Mouse (Mus musculus): ENCODE data around the gene Frmd4b. TPM values are rescaled to one million over a fixed set of nuclear protein-coding genes. Genes with fewer than 3 reads are reported as not detected.

The Frmd4b gene
- polyA plus RNA-seq, 1 experiment from 2014 or later: 24.8 TPM

- peaks cover 40% of the 10 kb centered on the region for H3K27me3 ChIP-seq (ENCODE audit: low read depth, poor library complexity, severe bottlenecking)
- H3K9me3 ChIP-seq (replicated peaks): no peaks in the 10 kb centered on the region
- peaks cover 25% of the 10 kb centered on the region for H3K4me1 ChIP-seq
- 17% methylated on average over 11 of the region's 11 CpGs for WGBS
- H3K27ac ChIP-seq (replicated peaks): no peak overlapping the region
- H3K36me3 ChIP-seq: no peaks in the 10 kb centered on the region
- H3K4me3 ChIP-seq: peak overlapping the region; percentile 65
- DNase-seq (ENCODE audit: low spot score): peak; percentile 25
Observed at GRCm38 (mm10) chr6:97486813-97487361, 130.5 kb downstream of the Frmd4b start.

GRCm38 (mm10) chr6:97485886-97486386, 131.4 kb downstream of the Frmd4b start:
- DNase-seq (ENCODE audit: low spot score): no peak

GRCm38 (mm10) chr6:97481912-97482311, 135.4 kb downstream of the Frmd4b start:
- H3K4me1 ChIP-seq: peaks cover 15% of the 10 kb centered on the region
- no peak overlapping the region for H3K4me3 ChIP-seq
- DNase-seq (ENCODE audit: low spot score): no peak
- no peaks in the 10 kb centered on the region for H3K36me3 ChIP-seq
- H3K27ac ChIP-seq (replicated peaks): no peak overlapping the region
- peaks cover 14% of the 10 kb centered on the region for H3K27me3 ChIP-seq (ENCODE audit: low read depth, poor library complexity, severe bottlenecking)
- H3K9me3 ChIP-seq (replicated peaks): no peaks in the 10 kb centered on the region
- 84% methylated on average over 6 of the region's 6 CpGs for WGBS

More at GRCm38 (mm10) chr6:97485886-97486386, 131.4 kb downstream of the Frmd4b start:
- H3K4me3 ChIP-seq: no peak overlapping the region
- H3K9me3 ChIP-seq (replicated peaks): no peaks in the 10 kb centered on the region
- H3K36me3 ChIP-seq: no peaks in the 10 kb centered on the region
- H3K27ac ChIP-seq (replicated peaks): no peak overlapping the region
- peaks cover 25% of the 10 kb centered on the region for H3K4me1 ChIP-seq
- peaks cover 40% of the 10 kb centered on the region for H3K27me3 ChIP-seq (ENCODE audit: low read depth, poor library complexity, severe bottlenecking)
- WGBS: 83% methylated on average over 11 of the region's 11 CpGs

- H3K36me3 ChIP-seq: no peaks in the 10 kb centered on the region
- peak overlapping the region; percentile 38; the same call in 1 of the 2 replicates for H3K27ac ChIP-seq (replicated peaks)
- no peak overlapping the region for H3K4me3 ChIP-seq
- DNase-seq (ENCODE audit: low spot score): no peak
- no peaks in the 10 kb centered on the region for H3K27me3 ChIP-seq (ENCODE audit: low read depth, poor library complexity, severe bottlenecking)
- H3K4me1 ChIP-seq: peaks cover 12% of the 10 kb centered on the region
- H3K9me3 ChIP-seq (replicated peaks): no peaks in the 10 kb centered on the region
- 66% methylated on average over 19 of the region's 19 CpGs for WGBS
Observed at GRCm38 (mm10) chr6:97478981-97479860, 138.1 kb downstream of the Frmd4b start.

DNA sequence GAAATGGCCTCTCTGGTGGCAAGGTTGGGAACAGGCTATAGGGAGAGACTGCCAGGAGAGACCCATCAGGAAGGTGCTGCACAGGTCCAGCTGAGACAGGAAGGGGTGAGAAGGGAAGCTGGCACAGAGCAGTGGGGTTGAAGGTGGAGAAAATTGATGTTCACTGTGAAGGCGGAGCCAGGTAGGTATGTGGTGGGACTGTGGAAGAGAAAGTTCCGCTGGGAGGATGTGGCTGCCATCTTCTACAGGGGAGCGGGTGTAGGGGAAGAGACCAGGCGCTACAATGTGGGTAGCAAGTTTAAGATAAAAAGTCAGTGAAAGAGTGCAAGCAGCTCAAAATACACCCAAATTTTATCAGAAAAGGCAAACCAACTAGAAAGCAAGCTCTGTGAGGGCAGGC, 143.7 kb downstream of the Frmd4b start:
- 93% methylated on average over 4 of the region's 4 CpGs for WGBS
- no peak for DNase-seq (ENCODE audit: low spot score)
- Histone ChIP-seq H3K9me3 (replicated peaks) (no peaks in the 10 kb centered on the region), H3K36me3 (no peaks in the 10 kb centered on the region), H3K4me3 (no peak overlapping the region), H3K27me3 (ENCODE audit: low read depth, poor library complexity, severe bottlenecking) (no peaks in the 10 kb centered on the region), H3K4me1 (0 out of 2 replicates have a peak, but pooled peaks cover under 1% of the 10 kb centered on the region), H3K27ac (replicated peaks) (no peak overlapping the region)

DNA sequence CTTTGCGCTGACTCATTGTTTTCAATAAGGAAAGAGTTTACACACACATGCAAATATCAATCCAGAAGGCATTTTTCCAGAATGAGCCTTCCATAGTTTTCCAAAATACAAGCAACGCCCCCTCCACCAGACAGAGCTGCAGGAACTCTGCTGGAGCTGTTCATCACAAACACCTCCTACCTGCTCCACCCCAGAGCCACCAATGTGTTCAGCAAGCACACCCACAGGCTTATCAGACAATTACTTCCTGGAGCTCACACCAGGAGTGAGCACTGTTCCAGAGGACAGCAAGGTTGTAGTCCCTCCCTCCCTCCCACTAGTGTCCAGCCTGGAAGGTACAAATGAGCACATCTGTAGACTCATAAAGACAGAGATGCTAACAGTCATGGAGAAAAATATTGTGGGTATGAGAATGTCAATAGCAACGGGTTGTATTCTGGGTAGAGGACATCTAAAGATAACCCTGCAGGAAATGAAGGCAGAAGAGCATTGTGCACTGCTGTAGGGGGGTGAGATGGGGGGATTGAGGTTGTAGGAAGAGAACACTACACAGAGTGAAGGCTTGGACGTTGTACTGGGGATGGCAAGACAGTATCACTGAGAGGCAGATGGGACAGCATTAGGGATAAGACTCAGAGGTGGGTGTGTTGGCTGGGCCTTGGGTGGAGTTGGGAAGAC, 144.3 kb downstream of the Frmd4b start:
- Histone ChIP-seq H3K27me3 (ENCODE audit: low read depth, poor library complexity, severe bottlenecking) (no peaks in the 10 kb centered on the region), H3K27ac (replicated peaks) (no peak overlapping the region), H3K36me3 (no peaks in the 10 kb centered on the region), H3K4me3 (no peak overlapping the region), H3K4me1 (no peaks in the 10 kb centered on the region), H3K9me3 (replicated peaks) (no peaks in the 10 kb centered on the region)
- DNase-seq (ENCODE audit: low spot score): no peak
- WGBS: 80% methylated on average over 4 of the region's 4 CpGs

DNA sequence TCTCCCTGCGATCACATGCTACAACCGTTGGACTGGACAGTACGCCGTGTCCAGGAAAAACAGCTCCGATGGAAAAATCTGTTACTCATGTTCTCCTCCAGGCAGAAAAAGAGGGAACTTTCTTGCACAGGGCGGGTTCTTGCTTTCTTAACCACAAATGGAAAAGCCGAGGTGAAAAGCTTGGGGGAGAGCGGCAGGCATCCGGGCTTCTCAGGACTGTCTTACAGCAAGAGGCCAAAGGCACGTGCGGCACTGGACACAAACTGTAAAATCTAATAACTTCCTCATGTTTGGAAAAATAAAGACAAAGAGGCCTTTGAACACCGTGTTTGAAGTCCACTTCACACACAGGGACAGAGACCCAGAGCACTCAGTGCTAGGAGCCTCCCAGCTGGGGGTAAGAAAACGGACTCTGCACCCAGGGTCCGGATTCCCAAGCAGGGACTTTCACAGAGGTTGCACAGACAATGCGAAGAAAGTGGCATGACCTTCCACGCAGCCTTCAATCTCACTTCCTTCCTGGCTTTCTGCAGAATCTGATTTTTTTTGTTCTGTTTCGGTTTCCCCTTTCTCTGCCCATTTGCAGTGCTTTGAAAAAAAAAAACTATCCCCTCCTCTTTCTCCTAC, 153.3 kb downstream of the Frmd4b start:
- Histone ChIP-seq H3K4me3 (no peak overlapping the region), H3K36me3 (no peaks in the 10 kb centered on the region), H3K27ac (replicated peaks) (no peak overlapping the region), H3K4me1 (peaks cover 3% of the 10 kb centered on the region), H3K9me3 (replicated peaks) (no peaks in the 10 kb centered on the region), H3K27me3 (ENCODE audit: low read depth, poor library complexity, severe bottlenecking) (no peaks in the 10 kb centered on the region)
- no peak for DNase-seq (ENCODE audit: low spot score)
- 66% methylated on average over 17 of the region's 17 CpGs for WGBS

DNA sequence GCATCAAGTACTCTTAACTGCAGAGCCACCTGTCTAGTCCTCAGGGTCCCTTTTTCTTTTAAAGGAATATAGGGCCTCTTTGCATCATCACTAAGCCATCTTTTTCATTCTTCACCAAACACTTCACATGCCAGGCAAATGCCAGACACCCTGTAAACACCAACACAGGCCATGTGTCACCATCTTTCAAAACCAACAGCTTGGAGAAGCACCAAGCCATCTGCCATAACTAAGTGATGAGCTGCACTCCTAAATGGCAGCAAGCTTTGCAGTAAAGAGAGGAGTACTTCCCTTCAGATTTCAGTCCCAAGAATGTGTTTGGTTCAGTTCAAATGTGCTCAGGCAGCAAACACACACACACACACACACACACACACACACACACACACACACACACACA, 154.9 kb downstream of the Frmd4b start:
- Histone ChIP-seq H3K36me3 (no peaks in the 10 kb centered on the region), H3K4me1 (peaks cover 19% of the 10 kb centered on the region), H3K27ac (replicated peaks) (no peak overlapping the region), H3K4me3 (no peak overlapping the region), H3K9me3 (replicated peaks) (no peaks in the 10 kb centered on the region), H3K27me3 (ENCODE audit: low read depth, poor library complexity, severe bottlenecking) (no peaks in the 10 kb centered on the region)
- no peak for DNase-seq (ENCODE audit: low spot score)

DNA sequence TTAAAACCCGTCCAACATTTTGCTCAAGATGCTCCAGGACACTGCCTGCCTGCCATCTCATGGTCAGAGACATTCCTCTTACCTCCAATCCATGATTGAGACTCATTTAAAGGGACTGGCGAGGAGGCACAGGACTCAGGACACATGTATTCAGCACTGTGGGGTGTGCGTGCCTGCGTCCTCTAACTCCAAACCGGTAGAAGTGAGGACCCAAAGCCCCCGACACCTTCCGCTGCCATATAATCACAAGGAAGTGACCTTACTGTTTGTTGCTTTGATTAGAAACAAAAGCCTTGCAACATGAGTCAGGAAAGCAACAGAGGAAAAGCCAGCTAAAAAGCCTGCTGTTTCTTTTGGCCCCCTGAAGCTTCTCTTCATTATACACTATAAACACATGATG, 158.2 kb downstream of the Frmd4b start:
- peak overlapping the region; percentile 55; the same call in 1 of the 2 replicates for H3K27ac ChIP-seq (replicated peaks)
- 76% methylated on average over 7 of the region's 7 CpGs for WGBS
- H3K36me3 ChIP-seq: no peaks in the 10 kb centered on the region
- no peak overlapping the region for H3K4me3 ChIP-seq
- no peaks in the 10 kb centered on the region for H3K27me3 ChIP-seq (ENCODE audit: low read depth, poor library complexity, severe bottlenecking)
- no peaks in the 10 kb centered on the region for H3K9me3 ChIP-seq (replicated peaks)
- H3K4me1 ChIP-seq: peaks cover 26% of the 10 kb centered on the region
- DNase-seq (ENCODE audit: low spot score): no peak

GRCm38 (mm10) chr6:97458358-97458757, 159.0 kb downstream of the Frmd4b start:
- 34% methylated on average over 9 of the region's 9 CpGs for WGBS
- Histone ChIP-seq H3K27me3 (ENCODE audit: low read depth, poor library complexity, severe bottlenecking) (no peaks in the 10 kb centered on the region), H3K36me3 (no peaks in the 10 kb centered on the region), H3K27ac (replicated peaks) (0 out of 2 replicates have a peak overlapping the region, but pooled peaks have one; percentile 9), H3K4me1 (peaks cover 26% of the 10 kb centered on the region), H3K4me3 (no peak overlapping the region), H3K9me3 (replicated peaks) (no peaks in the 10 kb centered on the region)
- no peak for DNase-seq (ENCODE audit: low spot score)

DNA sequence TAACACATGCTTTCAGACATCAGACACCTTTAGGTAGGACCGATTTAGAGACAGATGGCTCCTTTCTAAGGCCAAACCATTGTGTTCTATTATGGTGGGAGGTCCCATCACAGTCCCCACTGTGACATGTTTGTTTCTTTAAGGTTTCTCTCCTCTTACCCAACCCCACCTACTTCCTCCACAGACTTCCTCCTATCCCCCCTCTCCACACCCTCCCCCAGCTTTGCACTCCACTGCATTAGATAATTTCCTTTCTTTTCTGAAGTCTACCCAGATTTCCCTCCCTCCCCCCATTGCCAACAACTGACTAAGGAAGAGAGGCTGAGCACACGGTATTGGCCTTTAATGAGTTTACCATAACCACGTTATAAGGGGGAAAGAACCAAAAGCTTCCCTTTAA, 159.4 kb downstream of the Frmd4b start:
- no peak overlapping the region for H3K4me3 ChIP-seq
- no peak overlapping the region for H3K27ac ChIP-seq (replicated peaks)
- no peaks in the 10 kb centered on the region for H3K27me3 ChIP-seq (ENCODE audit: low read depth, poor library complexity, severe bottlenecking)
- DNase-seq (ENCODE audit: low spot score): no peak
- H3K36me3 ChIP-seq: no peaks in the 10 kb centered on the region
- H3K9me3 ChIP-seq (replicated peaks): no peaks in the 10 kb centered on the region
- 34% methylated on average over 3 of the region's 3 CpGs for WGBS
- peaks cover 26% of the 10 kb centered on the region for H3K4me1 ChIP-seq

DNA sequence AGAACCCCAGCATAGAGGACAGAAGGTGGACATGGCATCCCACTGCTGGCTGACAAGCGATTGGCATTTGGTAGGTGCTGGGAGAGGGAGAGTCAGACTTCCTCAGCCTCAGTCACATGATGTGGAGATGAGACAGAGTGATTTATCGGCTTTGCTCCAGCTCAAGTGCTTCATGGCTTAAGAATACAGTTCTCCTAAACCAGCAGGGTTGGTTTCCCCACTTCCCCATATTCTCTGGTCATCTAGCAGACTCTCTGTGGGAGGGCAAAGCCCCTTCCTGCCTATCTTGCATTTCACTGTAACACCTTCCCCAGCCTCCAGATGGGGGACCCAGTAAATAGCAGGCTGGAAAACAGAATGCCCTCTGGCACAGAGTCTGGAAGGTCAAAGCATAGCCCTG, 160.1 kb downstream of the Frmd4b start:
- no peaks in the 10 kb centered on the region for H3K9me3 ChIP-seq (replicated peaks)
- 63% methylated on average over 2 of the region's 2 CpGs for WGBS
- H3K27ac ChIP-seq (replicated peaks): peak overlapping the region; percentile 59; the same call in 1 of the 2 replicates
- no peak overlapping the region for H3K4me3 ChIP-seq
- no peaks in the 10 kb centered on the region for H3K36me3 ChIP-seq
- H3K4me1 ChIP-seq: peaks cover 26% of the 10 kb centered on the region
- no peaks in the 10 kb centered on the region for H3K27me3 ChIP-seq (ENCODE audit: low read depth, poor library complexity, severe bottlenecking)
- no peak for DNase-seq (ENCODE audit: low spot score)
